Mouse (Mus musculus): ENCODE measurements around the gene Olfr248. TPM values are rescaled to one million over a fixed set of nuclear protein-coding genes. Genes with fewer than 3 reads are reported as not detected.
"Not testable (repeated sequence)": the region's sequence is repeated elsewhere in the genome, so short reads cannot be mapped to it uniquely, and the experiment has no call there.

The Olfr248 gene
- total RNA-seq (2012; rRNA removed), result not detected in 2 replicates

DNA sequence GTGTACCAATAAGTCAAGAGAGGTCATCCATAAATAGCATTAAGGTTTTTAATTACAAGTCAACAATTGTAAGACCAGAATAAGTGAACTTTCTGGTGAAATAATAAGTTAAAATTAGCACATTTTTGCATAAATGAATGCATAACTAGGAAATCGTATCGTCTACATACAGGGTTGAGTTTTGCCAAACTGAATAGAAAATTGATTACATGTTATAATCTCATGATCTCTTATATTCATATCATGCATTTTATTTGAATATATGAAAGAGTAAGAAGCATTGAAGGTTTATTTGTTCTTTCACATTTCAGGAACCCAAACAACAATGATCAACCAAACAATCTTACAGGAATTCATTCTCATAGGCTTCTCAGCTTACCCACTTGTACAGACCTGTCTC is at the start of gene Olfr248:
Olfr248 (plus strand) TSS at position 301 of the 400 bp plus-strand sequence.
- DNase-seq (ENCODE audit: low read depth, low spot score), result no peak
- Histone ChIP-seq H3K4me1 (ENCODE audit: control insufficient read depth in 2 of 2, insufficient read depth in 2 of 2, low read length in 2 of 2, poor library complexity in 1 of 2) (no peaks in the 10 kb centered on the region), H3K36me3 (ENCODE audit: control insufficient read depth, insufficient read depth, low read length, poor library complexity, severe bottlenecking) (no peaks in the 10 kb centered on the region), H3K9ac (ENCODE audit: insufficient read depth, low read depth, low read length, poor library complexity, severe bottlenecking) (no peak within 1 kb of the TSS), H3K27ac (ENCODE audit: insufficient read depth, low read depth, low read length, poor library complexity, severe bottlenecking) (no peak within 1 kb of the TSS), H3K4me3 (ENCODE audit: insufficient read depth in 1 of 2, low read depth in 1 of 2, low read length in 2 of 2, poor library complexity in 1 of 2, severe bottlenecking in 1 of 2) (no peak within 1 kb of the TSS), H3K9me3 (ENCODE audit: control insufficient read depth, insufficient read depth, low read depth, low read length) (no peaks in the 10 kb centered on the region)
- in situ Hi-C loops (cut with MboI; ENCODE audit: low sequenced_read_pairs in 2 of 2, unreplicated experiment in 2 of 2), result no loop called here
- TF ChIP-seq MAFK (IDR thresholded peaks at IDR 0.05; ENCODE audit: insufficient read depth, low read depth, low read length) (no peak), ZNF384 (IDR thresholded peaks at IDR 0.05; ENCODE audit: low read depth, low read length) (no peak), CHD2 (IDR thresholded peaks at IDR 0.05; ENCODE audit: low read depth, low read length) (no peak), HCFC1 (IDR thresholded peaks at IDR 0.05; ENCODE audit: borderline replicate concordance, insufficient read depth, low read length) (no peak), ZC3H11A (IDR thresholded peaks at IDR 0.05; ENCODE audit: borderline replicate concordance, low read depth, low read length) (no peak)

DNA sequence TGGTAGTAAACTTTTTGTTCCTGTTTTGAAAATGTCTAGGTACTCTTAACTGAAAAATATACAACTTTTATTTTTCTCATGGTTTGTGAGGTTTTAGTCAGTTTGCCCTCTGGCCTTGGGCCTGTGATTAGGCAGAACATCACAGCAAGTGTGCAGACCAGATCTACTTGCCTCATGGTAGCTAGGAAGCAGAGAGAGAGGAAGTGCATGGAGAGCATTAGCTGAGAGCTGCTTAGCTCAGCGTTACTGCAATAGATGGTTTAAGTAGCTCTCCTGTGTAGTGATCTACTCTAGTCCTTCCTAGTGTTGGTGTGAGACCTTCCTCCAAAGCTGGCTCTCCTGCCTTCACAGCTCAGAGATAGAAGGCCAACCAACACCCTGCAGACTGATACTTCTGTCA is 37.2 kb upstream of the Olfr248 start:
- not testable (repeated sequence) for DNase-seq (ENCODE audit: low read depth, low spot score); H3K9me3 ChIP-seq (ENCODE audit: control insufficient read depth, insufficient read depth, low read depth, low read length); H3K9ac ChIP-seq (ENCODE audit: insufficient read depth, low read depth, low read length, poor library complexity, severe bottlenecking); H3K4me3 ChIP-seq (ENCODE audit: insufficient read depth in 1 of 2, low read depth in 1 of 2, low read length in 2 of 2, poor library complexity in 1 of 2, severe bottlenecking in 1 of 2); H3K36me3 ChIP-seq (ENCODE audit: control insufficient read depth, insufficient read depth, low read length, poor library complexity, severe bottlenecking); H3K4me1 ChIP-seq (ENCODE audit: control insufficient read depth in 2 of 2, insufficient read depth in 2 of 2, low read length in 2 of 2, poor library complexity in 1 of 2); H3K27ac ChIP-seq (ENCODE audit: insufficient read depth, low read depth, low read length, poor library complexity, severe bottlenecking)
- in situ Hi-C loops (cut with MboI; ENCODE audit: low sequenced_read_pairs in 2 of 2, unreplicated experiment in 2 of 2), result loop anchor here in 1 of 2 experiments (10.0 kb wide), 1 partner anchor 1119 kb away; no protein-coding TSS in a partner anchor

DNA sequence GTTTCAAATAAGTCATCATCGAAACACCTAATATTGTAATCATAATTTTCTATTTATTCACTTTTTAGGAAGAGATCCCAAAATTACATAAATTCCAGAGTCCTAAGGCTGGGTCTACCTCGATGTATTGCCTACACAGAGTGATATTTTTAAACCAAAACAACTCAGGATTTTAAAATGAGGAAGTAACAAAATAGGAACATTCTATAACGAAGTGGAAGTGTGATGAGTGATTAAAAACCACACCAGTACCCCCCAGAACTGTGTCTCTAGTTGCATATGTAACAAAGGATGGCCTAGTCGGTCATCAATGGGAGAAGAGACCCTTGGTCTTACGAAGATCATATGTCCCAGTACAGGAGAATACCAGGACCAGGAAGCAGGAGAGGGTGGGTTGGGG is 36.2 kb upstream of the Olfr248 start:
- H3K4me3 ChIP-seq (ENCODE audit: insufficient read depth in 1 of 2, low read depth in 1 of 2, low read length in 2 of 2, poor library complexity in 1 of 2, severe bottlenecking in 1 of 2), result no peak overlapping the region
- H3K36me3 ChIP-seq (ENCODE audit: control insufficient read depth, insufficient read depth, low read length, poor library complexity, severe bottlenecking), result no peaks in the 10 kb centered on the region
- no peak for DNase-seq (ENCODE audit: low read depth, low spot score)
- no peak overlapping the region for H3K9ac ChIP-seq (ENCODE audit: insufficient read depth, low read depth, low read length, poor library complexity, severe bottlenecking)
- no peak for TF ChIP-seq ZNF384 (IDR thresholded peaks at IDR 0.05; ENCODE audit: low read depth, low read length)
- TF ChIP-seq ZC3H11A (IDR thresholded peaks at IDR 0.05; ENCODE audit: borderline replicate concordance, low read depth, low read length), result no peak
- TF ChIP-seq CHD2 (IDR thresholded peaks at IDR 0.05; ENCODE audit: low read depth, low read length), result no peak
- no peak for TF ChIP-seq MAFK (IDR thresholded peaks at IDR 0.05; ENCODE audit: insufficient read depth, low read depth, low read length)
- TF ChIP-seq HCFC1 (IDR thresholded peaks at IDR 0.05; ENCODE audit: borderline replicate concordance, insufficient read depth, low read length), result no peak
- in situ Hi-C loops (cut with MboI; ENCODE audit: low sequenced_read_pairs in 2 of 2, unreplicated experiment in 2 of 2), result loop anchor here in 1 of 2 experiments (10.0 kb wide), 1 partner anchor 1120 kb away; no protein-coding TSS in a partner anchor
- H3K4me1 ChIP-seq (ENCODE audit: control insufficient read depth in 2 of 2, insufficient read depth in 2 of 2, low read length in 2 of 2, poor library complexity in 1 of 2), result no peaks in the 10 kb centered on the region
- no peak overlapping the region for H3K27ac ChIP-seq (ENCODE audit: insufficient read depth, low read depth, low read length, poor library complexity, severe bottlenecking)
- H3K9me3 ChIP-seq (ENCODE audit: control insufficient read depth, insufficient read depth, low read depth, low read length), result no peaks in the 10 kb centered on the region

DNA sequence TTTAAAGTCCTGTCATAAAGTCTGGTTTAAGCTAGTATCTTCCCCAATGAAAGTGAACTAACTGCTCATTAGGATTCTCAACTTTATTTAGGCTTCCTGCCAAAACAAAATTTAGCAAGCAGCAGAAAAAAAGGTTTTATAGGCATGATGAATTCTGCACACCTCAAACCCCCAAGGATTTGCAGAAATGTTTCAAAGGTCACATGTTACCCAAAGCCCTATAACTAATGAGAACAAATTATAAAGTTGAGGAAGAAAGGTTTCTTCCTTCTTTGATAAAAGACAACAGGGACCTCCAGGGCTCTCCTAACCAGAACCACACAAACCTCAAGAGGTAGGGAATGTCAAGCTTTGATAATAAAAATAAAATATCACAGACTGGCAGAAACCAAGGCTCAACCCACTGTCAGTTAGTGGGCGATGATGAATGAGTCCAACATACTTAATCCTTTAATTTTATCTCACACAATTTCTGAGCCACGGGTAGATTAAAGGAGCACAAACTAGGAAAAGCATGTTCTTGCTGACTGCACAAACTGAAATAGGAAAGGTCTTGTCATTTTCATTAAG is 25.9 kb upstream of the Olfr248 start, which contains the start of gene Olfr417:
Olfr417 (plus strand) TSS at position 241 of the 570 bp plus-strand sequence.
- TF ChIP-seq CHD2 (IDR thresholded peaks at IDR 0.05; ENCODE audit: low read depth, low read length), result no peak
- TF ChIP-seq MAFK (IDR thresholded peaks at IDR 0.05; ENCODE audit: insufficient read depth, low read depth, low read length), result no peak
- no peak for TF ChIP-seq HCFC1 (IDR thresholded peaks at IDR 0.05; ENCODE audit: borderline replicate concordance, insufficient read depth, low read length)
- no peak for TF ChIP-seq ZC3H11A (IDR thresholded peaks at IDR 0.05; ENCODE audit: borderline replicate concordance, low read depth, low read length)
- no peak for TF ChIP-seq ZNF384 (IDR thresholded peaks at IDR 0.05; ENCODE audit: low read depth, low read length)

DNA sequence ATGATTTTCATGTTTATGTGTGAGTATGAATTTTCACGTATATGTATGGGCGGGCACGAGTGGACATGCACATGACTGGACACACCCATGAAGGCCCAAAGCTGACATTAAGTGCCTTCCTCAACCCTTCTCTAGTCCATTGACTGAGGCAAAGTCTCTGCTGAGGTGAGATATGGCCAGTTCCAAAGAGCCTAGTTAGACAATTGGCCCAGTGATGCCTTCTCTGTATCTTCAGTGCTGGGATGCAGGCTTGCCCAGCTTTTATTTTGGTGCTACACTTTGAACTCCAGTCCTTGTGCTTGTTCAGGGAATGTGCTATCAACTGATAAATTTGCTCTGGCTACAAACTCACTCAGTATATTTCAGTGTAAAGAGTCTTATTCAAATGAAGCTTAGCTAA is 17.0 kb upstream of the Olfr248 start:
- DNase-seq (ENCODE audit: low read depth, low spot score), result no peak
- H3K4me3 ChIP-seq (ENCODE audit: insufficient read depth in 1 of 2, low read depth in 1 of 2, low read length in 2 of 2, poor library complexity in 1 of 2, severe bottlenecking in 1 of 2), result no peak overlapping the region
- no peaks in the 10 kb centered on the region for H3K9me3 ChIP-seq (ENCODE audit: control insufficient read depth, insufficient read depth, low read depth, low read length)
- H3K4me1 ChIP-seq (ENCODE audit: control insufficient read depth in 2 of 2, insufficient read depth in 2 of 2, low read length in 2 of 2, poor library complexity in 1 of 2), result no peaks in the 10 kb centered on the region
- in situ Hi-C loops (cut with MboI; ENCODE audit: low sequenced_read_pairs in 2 of 2, unreplicated experiment in 2 of 2), result no loop called here
- no peak overlapping the region for H3K9ac ChIP-seq (ENCODE audit: insufficient read depth, low read depth, low read length, poor library complexity, severe bottlenecking)
- TF ChIP-seq ZC3H11A (IDR thresholded peaks at IDR 0.05; ENCODE audit: borderline replicate concordance, low read depth, low read length), result no peak
- no peak for TF ChIP-seq CHD2 (IDR thresholded peaks at IDR 0.05; ENCODE audit: low read depth, low read length)
- TF ChIP-seq MAFK (IDR thresholded peaks at IDR 0.05; ENCODE audit: insufficient read depth, low read depth, low read length), result no peak
- no peak for TF ChIP-seq ZNF384 (IDR thresholded peaks at IDR 0.05; ENCODE audit: low read depth, low read length)
- no peak for TF ChIP-seq HCFC1 (IDR thresholded peaks at IDR 0.05; ENCODE audit: borderline replicate concordance, insufficient read depth, low read length)
- H3K36me3 ChIP-seq (ENCODE audit: control insufficient read depth, insufficient read depth, low read length, poor library complexity, severe bottlenecking), result no peaks in the 10 kb centered on the region
- no peak overlapping the region for H3K27ac ChIP-seq (ENCODE audit: insufficient read depth, low read depth, low read length, poor library complexity, severe bottlenecking)

More for the DNA sequence above, 25.9 kb upstream of the Olfr248 start, which contains the start of gene Olfr417:
- Histone ChIP-seq H3K27ac (ENCODE audit: insufficient read depth, low read depth, low read length, poor library complexity, severe bottlenecking) (no peak within 1 kb of the TSS), H3K9ac (ENCODE audit: insufficient read depth, low read depth, low read length, poor library complexity, severe bottlenecking) (no peak within 1 kb of the TSS), H3K36me3 (ENCODE audit: control insufficient read depth, insufficient read depth, low read length, poor library complexity, severe bottlenecking) (no peaks in the 10 kb centered on the region), H3K4me3 (ENCODE audit: insufficient read depth in 1 of 2, low read depth in 1 of 2, low read length in 2 of 2, poor library complexity in 1 of 2, severe bottlenecking in 1 of 2) (no peak within 1 kb of the TSS), H3K4me1 (ENCODE audit: control insufficient read depth in 2 of 2, insufficient read depth in 2 of 2, low read length in 2 of 2, poor library complexity in 1 of 2) (no peaks in the 10 kb centered on the region), H3K9me3 (ENCODE audit: control insufficient read depth, insufficient read depth, low read depth, low read length) (no peaks in the 10 kb centered on the region)
- DNase-seq (ENCODE audit: low read depth, low spot score), result no peak
- in situ Hi-C loops (cut with MboI; ENCODE audit: low sequenced_read_pairs in 2 of 2, unreplicated experiment in 2 of 2), result no loop called here
